Mouse (Mus musculus): ENCODE measurements around the gene Coro7. TPM values are rescaled to one million over a fixed set of nuclear protein-coding genes. Genes with fewer than 3 reads are reported as not detected.

The Coro7 gene
- polyA plus RNA-seq, 1 experiment, result 68.8 TPM

GRCm38 (mm10) chr16:4633661-4634060 is 45.9 kb downstream of the Coro7 start:
- TF ChIP-seq CTCF (IDR thresholded peaks at IDR 0.05; ENCODE audit: borderline replicate concordance, extremely low read depth, insufficient read depth, insufficient read length) (no peak), POLR2A (IDR thresholded peaks at IDR 0.05; ENCODE audit: borderline replicate concordance, extremely low read depth, insufficient read depth, insufficient read length, poor library complexity, severe bottlenecking) (no peak)
- DNase-seq (ENCODE audit: low read depth), result no peak

GRCm38 (mm10) chr16:4632050-4632449 is 47.5 kb downstream of the Coro7 start:
- DNase-seq (ENCODE audit: low read depth), result peak; percentile 18
- TF ChIP-seq CTCF (IDR thresholded peaks at IDR 0.05; ENCODE audit: borderline replicate concordance, extremely low read depth, insufficient read depth, insufficient read length) (peak; percentile 60; the same call in 1 of the 2 replicates), POLR2A (IDR thresholded peaks at IDR 0.05; ENCODE audit: borderline replicate concordance, extremely low read depth, insufficient read depth, insufficient read length, poor library complexity, severe bottlenecking) (no peak)

GRCm38 (mm10) chr16:4629950-4630349 is 49.6 kb downstream of the Coro7 start:
- peak; percentile 59 for DNase-seq (ENCODE audit: low read depth)
- TF ChIP-seq POLR2A (IDR thresholded peaks at IDR 0.05; ENCODE audit: borderline replicate concordance, extremely low read depth, insufficient read depth, insufficient read length, poor library complexity, severe bottlenecking) (no peak), CTCF (IDR thresholded peaks at IDR 0.05; ENCODE audit: borderline replicate concordance, extremely low read depth, insufficient read depth, insufficient read length) (peak; percentile 97)

DNA sequence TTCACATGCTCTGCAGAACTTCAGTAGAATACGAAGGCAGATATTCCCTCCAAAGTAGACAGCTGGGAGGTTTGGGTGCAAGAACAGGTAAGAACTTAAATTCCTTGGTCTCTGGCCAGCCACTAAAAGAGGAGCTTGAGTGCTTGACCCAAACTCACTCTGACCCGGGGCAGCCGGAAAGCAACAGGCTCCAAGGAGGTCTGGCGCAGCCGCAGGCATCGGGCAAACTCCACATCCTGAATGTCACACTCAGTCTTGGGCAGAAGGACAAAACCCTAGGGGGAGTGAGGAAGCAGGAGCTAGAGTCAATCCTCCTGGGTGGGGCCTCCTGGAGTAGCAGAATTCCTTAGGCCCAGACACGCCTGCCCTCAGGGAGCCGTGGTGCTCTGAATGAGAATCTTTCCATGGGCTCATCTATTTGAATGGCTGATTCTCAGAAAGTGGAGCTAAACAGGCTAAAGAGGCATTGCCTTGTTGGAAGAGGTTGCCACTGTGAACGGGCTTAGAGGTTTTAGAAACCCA is 50.6 kb downstream of the Coro7 start:
- DNase-seq (ENCODE audit: low read depth), result no peak
- TF ChIP-seq POLR2A (IDR thresholded peaks at IDR 0.05; ENCODE audit: borderline replicate concordance, extremely low read depth, insufficient read depth, insufficient read length, poor library complexity, severe bottlenecking) (no peak), CTCF (IDR thresholded peaks at IDR 0.05; ENCODE audit: borderline replicate concordance, extremely low read depth, insufficient read depth, insufficient read length) (no peak)

GRCm38 (mm10) chr16:4627105-4627504 is 52.5 kb downstream of the Coro7 start:
- DNase-seq (ENCODE audit: low read depth), result no peak

GRCm38 (mm10) chr16:4624481-4625110 is 55.0 kb downstream of the Coro7 start, which contains the start of gene Pam16:
Pam16 (minus strand) TSS chr16:4624988.
- DNase-seq (ENCODE audit: low read depth), result peak; percentile 94
- TF ChIP-seq CTCF (IDR thresholded peaks at IDR 0.05; ENCODE audit: borderline replicate concordance, extremely low read depth, insufficient read depth, insufficient read length) (no peak), POLR2A (IDR thresholded peaks at IDR 0.05; ENCODE audit: borderline replicate concordance, extremely low read depth, insufficient read depth, insufficient read length, poor library complexity, severe bottlenecking) (no peak)

More at GRCm38 (mm10) chr16:4627105-4627504, 52.5 kb downstream of the Coro7 start:
- TF ChIP-seq POLR2A (IDR thresholded peaks at IDR 0.05; ENCODE audit: borderline replicate concordance, extremely low read depth, insufficient read depth, insufficient read length, poor library complexity, severe bottlenecking) (no peak), CTCF (IDR thresholded peaks at IDR 0.05; ENCODE audit: borderline replicate concordance, extremely low read depth, insufficient read depth, insufficient read length) (no peak)

DNA sequence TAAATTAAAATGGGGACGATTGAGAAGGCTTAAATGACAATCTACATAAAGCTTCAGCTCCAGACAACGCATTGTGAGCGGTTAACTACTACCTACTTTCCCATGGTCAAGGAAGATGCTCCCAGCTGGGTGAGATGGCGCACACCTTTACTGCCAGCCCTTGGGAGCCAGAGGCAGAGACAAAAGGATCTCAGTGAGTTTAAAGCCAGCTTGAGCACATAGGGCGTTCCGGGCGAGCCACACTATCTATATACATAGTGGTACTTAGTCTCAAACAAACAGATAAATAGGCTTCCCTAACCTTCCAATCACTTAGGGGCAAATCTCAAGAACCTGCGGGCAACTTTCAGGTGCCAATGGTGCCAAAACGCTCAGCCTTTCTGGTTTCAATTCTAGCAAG is 55.5 kb downstream of the Coro7 start:
- DNase-seq (ENCODE audit: low read depth), result no peak
- TF ChIP-seq POLR2A (IDR thresholded peaks at IDR 0.05; ENCODE audit: borderline replicate concordance, extremely low read depth, insufficient read depth, insufficient read length, poor library complexity, severe bottlenecking) (no peak), CTCF (IDR thresholded peaks at IDR 0.05; ENCODE audit: borderline replicate concordance, extremely low read depth, insufficient read depth, insufficient read length) (no peak)

DNA sequence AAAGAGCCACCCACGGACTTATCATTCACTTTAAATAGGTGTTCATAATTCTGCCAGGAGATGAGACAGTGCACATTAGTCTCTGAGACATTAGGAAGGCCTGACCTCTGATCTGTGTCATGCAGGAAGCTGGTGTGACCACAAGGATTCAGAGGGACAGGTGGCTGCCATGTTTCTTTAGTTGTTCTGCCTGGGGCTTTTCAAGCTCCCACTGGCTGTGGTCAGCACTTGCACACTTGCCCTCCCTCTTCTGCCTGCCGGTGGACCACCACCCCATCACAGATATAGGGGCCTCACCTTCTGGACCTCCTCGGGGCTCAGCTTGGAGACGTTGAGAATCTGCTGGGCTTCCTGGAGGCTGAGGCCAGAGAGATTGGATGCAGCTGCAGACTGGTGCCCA is 62.7 kb downstream of the Coro7 start:
- DNase-seq (ENCODE audit: low read depth), result no peak

DNA sequence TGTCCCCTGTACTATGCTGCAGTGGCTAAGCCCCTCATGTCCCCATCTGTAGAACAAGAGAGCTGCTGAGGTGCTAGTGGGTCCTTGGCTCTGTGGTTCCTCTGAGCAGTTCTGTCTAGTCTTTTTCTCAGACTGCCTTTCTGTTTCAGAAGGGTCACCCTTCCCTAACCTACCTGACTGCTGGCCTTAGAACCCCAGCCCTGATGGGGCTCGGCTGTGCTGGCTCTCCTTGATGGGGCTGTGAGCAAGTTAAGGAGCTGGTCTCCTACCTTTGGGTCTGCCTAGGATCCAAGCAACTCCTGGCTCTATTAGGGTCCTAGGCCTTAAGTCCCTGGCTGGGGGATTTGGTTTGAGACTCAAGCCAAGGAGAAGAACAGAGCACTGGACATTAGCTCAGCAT is 64.3 kb downstream of the Coro7 start:
- TF ChIP-seq CTCF (IDR thresholded peaks at IDR 0.05; ENCODE audit: borderline replicate concordance, extremely low read depth, insufficient read depth, insufficient read length) (no peak), POLR2A (IDR thresholded peaks at IDR 0.05; ENCODE audit: borderline replicate concordance, extremely low read depth, insufficient read depth, insufficient read length, poor library complexity, severe bottlenecking) (no peak)
- no peak for DNase-seq (ENCODE audit: low read depth)

More for the DNA sequence above, 62.7 kb downstream of the Coro7 start:
- TF ChIP-seq CTCF (IDR thresholded peaks at IDR 0.05; ENCODE audit: borderline replicate concordance, extremely low read depth, insufficient read depth, insufficient read length) (no peak), POLR2A (IDR thresholded peaks at IDR 0.05; ENCODE audit: borderline replicate concordance, extremely low read depth, insufficient read depth, insufficient read length, poor library complexity, severe bottlenecking) (no peak)

GRCm38 (mm10) chr16:4614639-4615038 is 64.9 kb downstream of the Coro7 start:
- no peak for TF ChIP-seq CTCF (IDR thresholded peaks at IDR 0.05; ENCODE audit: borderline replicate concordance, extremely low read depth, insufficient read depth, insufficient read length)
- no peak for TF ChIP-seq POLR2A (IDR thresholded peaks at IDR 0.05; ENCODE audit: borderline replicate concordance, extremely low read depth, insufficient read depth, insufficient read length, poor library complexity, severe bottlenecking)
- no peak for DNase-seq (ENCODE audit: low read depth)

DNA sequence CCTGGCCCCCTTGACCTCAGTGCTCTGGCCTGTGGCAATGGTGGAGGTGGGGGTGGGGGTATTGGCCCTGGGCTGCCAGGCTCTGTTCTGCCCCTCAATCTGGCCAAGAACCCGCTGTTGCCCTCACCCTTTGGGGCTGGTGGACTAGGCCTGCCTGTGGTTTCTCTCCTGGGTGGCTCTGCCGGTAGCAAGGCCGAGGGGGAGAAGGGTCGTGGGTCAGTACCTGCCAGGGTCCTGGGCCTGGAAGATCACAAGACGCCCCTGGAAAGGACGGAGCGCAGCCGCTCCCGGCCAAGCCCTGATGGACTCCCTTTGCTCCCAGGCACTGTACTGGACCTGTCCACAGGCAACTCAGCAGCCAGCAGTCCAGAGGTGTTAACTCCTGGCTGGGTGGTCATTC is 65.8 kb downstream of the Coro7 start:
- no peak for TF ChIP-seq POLR2A (IDR thresholded peaks at IDR 0.05; ENCODE audit: borderline replicate concordance, extremely low read depth, insufficient read depth, insufficient read length, poor library complexity, severe bottlenecking)
- TF ChIP-seq CTCF (IDR thresholded peaks at IDR 0.05; ENCODE audit: borderline replicate concordance, extremely low read depth, insufficient read depth, insufficient read length), result no peak
- no peak for DNase-seq (ENCODE audit: low read depth)

DNA sequence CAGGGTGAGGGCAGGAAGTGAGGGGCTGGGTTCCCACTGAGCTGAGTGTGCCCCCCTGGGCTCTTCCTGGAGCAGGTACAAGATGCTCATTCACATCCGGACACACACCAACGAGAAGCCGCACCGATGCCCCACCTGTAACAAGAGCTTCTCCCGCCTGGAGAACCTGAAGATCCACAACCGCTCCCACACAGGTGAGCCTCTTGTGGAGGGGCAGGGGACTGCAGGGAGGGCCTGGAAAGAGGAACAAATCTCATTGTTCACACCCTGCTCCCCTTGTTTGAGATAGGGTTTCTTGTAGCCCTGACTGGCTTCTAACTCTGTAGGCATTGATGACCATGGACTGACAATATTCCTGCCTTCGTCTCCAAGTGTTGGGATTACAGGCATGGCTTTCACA is 67.9 kb downstream of the Coro7 start:
- DNase-seq (ENCODE audit: low read depth), result no peak
- TF ChIP-seq POLR2A (IDR thresholded peaks at IDR 0.05; ENCODE audit: borderline replicate concordance, extremely low read depth, insufficient read depth, insufficient read length, poor library complexity, severe bottlenecking), result no peak
- TF ChIP-seq CTCF (IDR thresholded peaks at IDR 0.05; ENCODE audit: borderline replicate concordance, extremely low read depth, insufficient read depth, insufficient read length), result peak; percentile 28; the same call in 1 of the 2 replicates

Measured in brain, embryonic 14.5 days (tissue).